Mouse (Mus musculus) brain, embryonic 14.5 days (tissue): Measurements from ENCODE around the gene Ostf1.

Experiments used
- CTCF ChIP-seq: fragments of 200-500 bp; IDR thresholded peaks from 2 replicates; pipeline ENCODE4 v1.5.1; 2012; ENCODE audit warnings: inconsistent platforms, mild to moderate bottlenecking, moderate library complexity, borderline replicate concordance; ENCODE audit not compliant: insufficient read depth, insufficient read length; ENCODE audit errors: extremely low read depth
- POLR2A ChIP-seq: fragments of 200-500 bp; IDR thresholded peaks from 2 replicates; pipeline ENCODE4 v1.6.1; 2012; ENCODE audit warnings: mild to moderate bottlenecking, inconsistent platforms, borderline replicate concordance; ENCODE audit not compliant: poor library complexity, insufficient read depth, insufficient read length, severe bottlenecking; ENCODE audit errors: extremely low read depth

DNA sequence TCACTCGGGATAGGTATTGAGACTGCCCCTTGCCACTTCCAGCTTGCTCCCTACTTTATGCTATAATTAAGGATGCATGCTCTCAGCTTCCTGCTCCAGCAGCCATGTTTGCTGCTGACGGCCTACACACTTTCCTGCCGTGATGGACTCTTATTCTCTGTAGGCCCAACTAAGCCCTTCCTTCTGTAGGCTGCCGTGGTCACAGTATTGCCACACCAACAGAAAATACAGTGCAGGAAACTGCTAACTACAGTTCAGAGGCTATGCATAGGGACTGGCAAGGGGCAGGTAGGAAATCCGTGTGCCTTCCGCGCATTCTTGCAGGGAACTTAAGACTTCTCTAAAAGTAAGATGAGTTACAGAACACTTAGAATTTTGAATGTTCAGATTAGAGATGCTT, 17.3 kb downstream of the Ostf1 start:
- no peak for TF ChIP-seq POLR2A
- TF ChIP-seq CTCF: no peak
